Mouse (Mus musculus) hindbrain, postnatal 0 days (tissue): ENCODE results near the gene Slc41a3. TPM values are rescaled to one million over a fixed set of nuclear protein-coding genes. Genes with fewer than 3 reads are reported as not detected.

ENCODE experiments used
- ATAC-seq: fragments of 200-750 bp; cut with Nextera tagmentation; 2 replicates; pipeline ENCODE4 v1.8.0; 2017; ENCODE audit warnings: mild to moderate bottlenecking, moderate TSS enrichment, moderate library complexity
- DNase-seq: peaks from one replicate; pipeline ENCODE4 v3.0.0-alpha.2; 2015; ENCODE audit warnings: low spot score
- H3K27ac ChIP-seq: fragments of 300-500 bp; sonication (generic); 2 replicates; pipeline ENCODE4 v1.5.1; 2014; ENCODE audit warnings: mild to moderate bottlenecking
- H3K27me3 ChIP-seq: fragments of 300-500 bp; sonication (generic); 2 replicates; pipeline ENCODE4 v1.6.1; 2014; ENCODE audit warnings: low read length, mixed read lengths; ENCODE audit not compliant: insufficient read depth
- H3K36me3 ChIP-seq: fragments of 300-500 bp; sonication (generic); 2 replicates; pipeline ENCODE4 v1.6.1; 2014; ENCODE audit warnings: low read length, mixed read lengths; ENCODE audit not compliant: insufficient read depth
- H3K4me1 ChIP-seq: fragments of 300-500 bp; sonication (generic); 2 replicates; pipeline ENCODE4 v1.6.1; 2014; ENCODE audit warnings: antibody characterized with exemption, low read length, mixed read lengths; ENCODE audit not compliant: insufficient read depth
- H3K4me2 ChIP-seq: fragments of 300-500 bp; sonication (generic); 2 replicates; pipeline ENCODE4 v1.6.1; 2014; ENCODE audit warnings: low read depth, mild to moderate bottlenecking, low read length, moderate library complexity, mixed read lengths
- H3K4me3 ChIP-seq: fragments of 300-500 bp; sonication (generic); 2 replicates; pipeline ENCODE4 v1.5.1; 2014; ENCODE audit warnings: low read length
- H3K9ac ChIP-seq: fragments of 300-500 bp; sonication (generic); replicated peaks from 2 replicates; pipeline ENCODE4 v1.6.1; 2014; ENCODE audit warnings: mild to moderate bottlenecking, low read length, moderate library complexity, mixed read lengths
- H3K9me3 ChIP-seq: fragments of 300-500 bp; sonication (generic); 2 replicates; pipeline ENCODE4 v1.6.1; 2016; ENCODE audit warnings: low read length, mixed read lengths
- CTCF ChIP-seq: IDR thresholded peaks from 2 replicates; pipeline ENCODE4 v1.5.1; 2016; ENCODE audit warnings: antibody characterized with exemption, control low read depth, low read depth
- WGBS: fragments of 180-500 bp; shearing (Covaris S2); extraction: QIAGEN DNeasy Blood & Tissue Kit; methylation state at CpG from one replicate; pipeline ENCODE4 v1.1.7; 2014; 5-methylcytosine and 5-hydroxymethylcytosine counted together
- polyA plus RNA-seq: library from polyadenylated mRNA; unstranded; fragments of >200 nt; fragmentation: Nextera tagmentation; extraction: Ambion mirVana; gene quantifications from 2 replicates; pipeline ENCODE4 v1.2.1, GENCODE M21; 2015
- total RNA-seq: library from RNA; depleted of rRNA; stranded (reverse); fragments of >200 nt; gene quantifications from 2 replicates; pipeline ENCODE4 v1.2.3, GENCODE M21; 2014

Slc41a3 gene
- total and polyA plus RNA-seq, 2 experiments from 2014 or later: 17.6 to 18.0 TPM

DNA sequence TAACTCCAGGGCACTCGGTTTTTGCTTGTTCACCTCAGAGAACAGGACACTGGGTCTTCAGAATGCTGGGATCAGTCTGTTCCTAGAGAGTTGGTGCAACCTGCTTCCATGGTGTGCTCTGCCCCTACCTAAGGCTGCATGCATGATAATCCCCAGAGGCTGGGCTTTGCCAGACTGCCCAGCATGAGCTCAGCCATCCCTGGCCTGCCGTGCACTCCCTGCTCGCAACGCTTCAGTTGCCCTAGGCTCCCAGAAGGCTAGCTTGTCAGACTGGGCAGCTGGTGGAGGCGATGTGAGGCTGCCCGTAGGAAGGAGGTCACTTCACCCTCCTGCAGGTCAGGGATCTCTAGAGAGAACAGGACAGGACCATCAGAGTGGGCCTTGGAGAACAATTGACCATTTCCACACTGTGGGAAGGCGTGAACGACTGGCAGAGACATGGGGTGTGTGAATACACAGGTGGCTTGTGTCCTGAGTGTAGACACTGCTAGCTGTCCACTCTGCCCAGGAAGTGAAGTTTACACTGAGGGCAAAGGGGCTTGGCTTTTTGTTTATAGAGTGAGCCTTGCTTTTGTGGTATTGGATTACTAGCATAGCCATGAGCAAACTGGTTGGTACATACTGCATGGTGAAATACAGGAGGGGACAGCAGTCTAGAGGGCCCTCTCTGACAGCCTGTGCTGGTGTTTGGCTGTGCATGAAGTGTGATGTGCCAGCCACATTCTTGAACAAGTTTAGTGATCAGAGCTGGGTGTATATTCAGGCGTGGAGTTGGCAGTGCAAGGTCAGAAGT is 16.5 kb downstream of the Slc41a3 start:
- Histone ChIP-seq H3K36me3 (no peaks in the 10 kb centered on the region), H3K4me3 (no peak overlapping the region), H3K4me2 (no peak overlapping the region), H3K4me1 (no peaks in the 10 kb centered on the region), H3K27me3 (no peaks in the 10 kb centered on the region), H3K27ac (no peak overlapping the region), H3K9ac (no peak overlapping the region), H3K9me3 (no peaks in the 10 kb centered on the region)
- WGBS: 52% methylated on average over 9 of the region's 9 CpGs
- no peak for DNase-seq
- TF ChIP-seq CTCF: no peak
- ATAC-seq: no peak

DNA sequence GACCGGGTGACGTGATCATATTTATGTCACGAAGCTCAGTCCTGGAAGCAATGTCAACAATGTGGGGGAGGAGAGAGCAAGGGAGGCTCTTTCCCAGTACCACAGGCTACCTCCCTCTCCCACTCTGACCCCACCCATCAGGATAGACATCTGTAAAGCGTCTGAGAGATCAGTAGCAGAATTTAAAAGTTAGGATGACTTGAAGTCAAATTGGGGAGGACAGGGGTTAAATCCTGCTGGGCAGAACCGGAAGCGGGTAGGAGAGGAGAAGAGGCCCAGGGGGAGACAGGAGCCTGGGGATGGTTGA is 17.0 kb downstream of the Slc41a3 start:
- DNase-seq: no peak
- Histone ChIP-seq H3K36me3 (no peaks in the 10 kb centered on the region), H3K4me1 (no peaks in the 10 kb centered on the region), H3K27ac (no peak overlapping the region), H3K4me3 (no peak overlapping the region), H3K4me2 (no peak overlapping the region), H3K27me3 (no peaks in the 10 kb centered on the region), H3K9ac (no peak overlapping the region), H3K9me3 (no peaks in the 10 kb centered on the region)
- 84% methylated on average over 6 of the region's 6 CpGs for WGBS
- no peak for ATAC-seq
- TF ChIP-seq CTCF: no peak

DNA sequence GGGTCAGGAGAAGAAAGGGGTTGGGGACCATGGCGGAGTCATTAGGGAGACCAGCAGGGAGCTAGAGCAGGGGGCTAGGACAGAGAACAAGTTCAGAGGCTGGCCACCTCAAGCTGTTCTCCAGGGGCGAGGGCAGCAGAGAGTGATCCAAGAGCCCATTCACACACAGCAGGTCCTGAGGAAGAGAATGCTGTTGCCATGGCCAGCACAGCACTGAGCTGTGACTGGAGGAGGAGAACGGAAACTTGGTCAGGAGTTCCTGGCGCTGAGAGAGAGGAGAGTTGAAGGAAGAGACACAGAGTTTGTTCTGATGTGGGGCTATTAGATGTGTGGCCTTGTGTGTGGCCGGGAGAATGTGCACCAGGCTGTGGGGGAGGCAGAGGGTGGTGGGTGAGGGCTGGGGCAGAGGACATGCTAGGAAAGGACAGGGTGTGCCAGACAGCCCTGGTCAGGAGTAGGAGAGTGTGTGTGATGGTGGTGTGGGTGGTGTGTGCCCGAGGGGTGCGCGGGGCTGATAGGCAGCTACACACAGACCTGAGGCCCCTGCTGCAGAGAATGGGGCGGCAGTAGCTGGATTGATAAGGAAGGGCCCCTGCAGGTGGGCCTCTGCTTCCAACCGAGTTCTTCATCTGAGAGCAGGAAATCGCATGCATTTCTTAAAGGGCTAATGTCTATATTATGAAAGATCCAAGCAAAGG is 18.4 kb downstream of the Slc41a3 start:
- ATAC-seq (peak; percentile 66), DNase-seq (no peak)
- TF ChIP-seq CTCF: no peak
- Histone ChIP-seq H3K4me2 (no peak overlapping the region), H3K27ac (0 out of 2 replicates have a peak overlapping the region, but pooled peaks have one; percentile 15), H3K4me1 (no peaks in the 10 kb centered on the region), H3K4me3 (no peak overlapping the region), H3K36me3 (no peaks in the 10 kb centered on the region), H3K9ac (no peak overlapping the region), H3K9me3 (no peaks in the 10 kb centered on the region), H3K27me3 (no peaks in the 10 kb centered on the region)
- 38% methylated on average over 11 of the region's 11 CpGs for WGBS

DNA sequence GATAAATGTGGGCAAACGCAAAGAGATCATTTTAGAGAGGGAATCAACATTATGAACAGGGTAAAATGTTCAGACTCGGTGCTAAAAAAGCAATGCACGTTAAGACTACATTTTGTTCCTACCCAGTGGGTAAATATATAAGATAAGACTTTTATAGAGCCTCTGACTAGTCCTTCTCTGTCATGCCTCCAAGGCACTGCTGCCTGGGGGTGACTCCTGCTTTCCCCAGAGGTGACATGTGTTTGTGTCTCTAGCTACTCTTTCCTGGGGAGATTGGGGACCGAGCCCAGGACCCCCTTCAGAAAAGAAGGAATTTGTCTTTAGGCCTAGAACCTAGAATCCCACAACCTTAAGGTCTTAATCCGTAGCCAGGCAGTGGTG is 18.9 kb downstream of the Slc41a3 start:
- Histone ChIP-seq H3K27ac (0 out of 2 replicates have a peak overlapping the region, but pooled peaks have one; percentile 15), H3K36me3 (no peaks in the 10 kb centered on the region), H3K4me1 (no peaks in the 10 kb centered on the region), H3K27me3 (no peaks in the 10 kb centered on the region), H3K9me3 (no peaks in the 10 kb centered on the region), H3K9ac (no peak overlapping the region), H3K4me3 (no peak overlapping the region), H3K4me2 (no peak overlapping the region)
- no peak for DNase-seq
- WGBS: 76% methylated on average over 5 of the region's 5 CpGs
- ATAC-seq: no peak
- no peak for TF ChIP-seq CTCF

DNA sequence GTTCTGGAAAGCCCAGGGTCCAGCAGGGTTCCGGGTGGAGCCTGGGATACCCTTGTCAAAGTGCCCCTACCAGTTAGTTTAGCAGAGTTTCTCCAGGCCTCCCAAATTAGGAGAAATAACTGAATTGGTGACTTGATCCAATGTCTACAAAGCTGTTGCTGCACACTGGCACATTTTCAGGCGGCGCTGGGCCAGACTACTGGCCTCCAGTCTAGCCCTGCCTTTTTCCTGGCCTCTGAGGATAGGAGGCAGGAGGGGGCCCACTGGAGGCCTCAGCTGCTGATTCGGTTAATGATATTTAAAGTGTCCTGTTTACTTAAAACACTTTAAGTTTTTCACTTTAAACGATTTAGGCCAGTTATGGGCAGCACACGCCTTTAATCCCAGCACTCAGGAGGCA is 19.7 kb downstream of the Slc41a3 start:
- Histone ChIP-seq H3K27me3 (no peaks in the 10 kb centered on the region), H3K27ac (no peak overlapping the region), H3K4me3 (no peak overlapping the region), H3K4me1 (no peaks in the 10 kb centered on the region), H3K4me2 (no peak overlapping the region), H3K36me3 (no peaks in the 10 kb centered on the region), H3K9ac (no peak overlapping the region), H3K9me3 (no peaks in the 10 kb centered on the region)
- ATAC-seq: no peak
- no peak for DNase-seq
- 83% methylated on average over 6 of the region's 6 CpGs for WGBS
- no peak for TF ChIP-seq CTCF

DNA sequence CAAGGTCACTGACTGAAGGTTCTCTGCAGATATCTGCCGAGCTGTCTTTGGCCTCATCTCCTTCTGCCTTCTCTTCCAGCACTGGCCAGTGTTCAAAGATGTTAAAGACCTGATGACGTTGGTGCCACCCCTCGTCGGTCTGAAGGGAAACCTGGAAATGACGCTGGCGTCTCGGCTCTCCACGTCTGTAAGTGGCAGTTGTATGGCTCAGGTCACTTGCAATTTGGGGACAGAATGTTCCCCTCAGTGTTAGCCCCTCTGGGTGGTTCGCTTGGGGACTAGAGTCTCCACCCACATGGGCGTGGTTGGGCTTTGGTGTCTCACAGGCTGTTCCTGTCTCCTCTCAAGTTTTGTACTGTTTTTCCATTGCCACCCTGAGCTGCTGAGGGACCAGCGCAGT is 20.2 kb downstream of the Slc41a3 start:
- WGBS: 80% methylated on average over 11 of the region's 11 CpGs
- no peak for DNase-seq
- no peaks in the 10 kb centered on the region for H3K36me3 ChIP-seq
- no peaks in the 10 kb centered on the region for H3K27me3 ChIP-seq
- no peaks in the 10 kb centered on the region for H3K9me3 ChIP-seq
- H3K4me3 ChIP-seq: no peak overlapping the region
- H3K9ac ChIP-seq: no peak overlapping the region
- no peak overlapping the region for H3K27ac ChIP-seq
- no peak overlapping the region for H3K4me2 ChIP-seq
- TF ChIP-seq CTCF: no peak
- no peaks in the 10 kb centered on the region for H3K4me1 ChIP-seq
- ATAC-seq: no peak
